Mouse (Mus musculus) CD8-positive naive resting alpha-beta T cell, adult 2 months (primary cell): ENCODE results near the gene Celf5.

Source experiments
- DNase-seq, 2 experiments: peaks; one replicate each; pipeline ENCODE4 v3.0.0; 2022; ENCODE audit warnings: low read depth in 2 of 2, low spot score in 2 of 2

The Celf5 gene

DNA sequence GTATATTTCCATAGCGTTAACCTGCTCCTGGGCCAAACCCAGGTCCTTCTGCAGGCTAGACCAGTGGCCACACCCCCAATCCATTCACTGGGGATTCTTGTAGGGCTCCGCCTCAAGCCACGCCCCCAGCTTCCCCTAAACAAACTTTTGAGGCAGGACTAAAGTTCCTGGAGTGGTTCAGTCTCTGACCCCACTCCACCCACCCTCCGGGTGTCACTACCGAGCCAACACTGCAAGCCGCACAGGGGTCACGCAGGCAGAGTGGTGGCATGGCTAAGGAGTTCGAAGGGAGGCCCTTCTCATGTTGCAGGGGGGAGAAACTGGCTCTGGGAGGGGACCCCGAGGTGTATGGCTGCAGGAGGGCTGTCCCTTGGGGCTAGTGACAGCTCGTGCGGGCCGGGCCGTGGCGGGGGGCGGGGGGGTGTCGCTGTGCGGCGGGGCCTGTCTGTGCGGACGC, 52.9 kb downstream of the Celf5 start:
- DNase-seq = peak; percentile 25 to 38

DNA sequence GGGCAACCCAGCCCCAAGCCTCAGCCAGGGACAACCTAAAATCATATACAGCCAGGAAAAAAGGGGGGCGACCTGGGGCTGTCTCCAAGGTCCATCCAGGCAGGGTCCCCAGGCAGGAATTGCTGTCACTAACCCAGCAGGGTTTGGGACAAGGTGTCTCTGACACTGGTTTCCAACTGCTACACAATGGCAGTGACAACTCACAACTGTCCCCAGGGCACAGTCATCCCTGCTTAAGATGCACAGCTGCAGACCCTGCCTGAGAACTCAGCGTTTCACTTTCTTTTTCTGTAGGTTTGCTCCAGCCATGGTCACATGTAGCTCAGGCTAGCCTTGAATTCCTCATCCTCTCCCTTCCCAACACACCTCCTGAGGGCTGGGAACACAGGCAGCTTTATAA, 53.4 kb downstream of the Celf5 start:
- DNase-seq = no peak

DNA sequence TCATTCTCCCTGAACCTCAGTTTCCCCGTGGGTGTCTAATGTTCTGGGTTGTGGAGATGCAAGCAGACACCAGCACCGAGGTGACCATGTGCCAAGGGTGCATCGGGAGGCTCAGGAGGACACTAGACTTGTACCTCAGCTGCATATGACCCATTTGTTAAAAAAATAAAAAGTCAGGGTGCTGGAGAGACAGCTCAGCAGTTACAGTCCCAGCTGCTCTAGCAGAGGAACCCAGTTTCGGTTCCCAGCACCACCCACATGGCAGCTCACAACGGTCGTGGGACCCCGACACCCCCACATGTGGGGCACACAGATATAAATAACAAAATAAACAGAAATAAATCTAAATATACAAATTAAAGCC, 54.0 kb downstream of the Celf5 start:
- no peak for DNase-seq

DNA sequence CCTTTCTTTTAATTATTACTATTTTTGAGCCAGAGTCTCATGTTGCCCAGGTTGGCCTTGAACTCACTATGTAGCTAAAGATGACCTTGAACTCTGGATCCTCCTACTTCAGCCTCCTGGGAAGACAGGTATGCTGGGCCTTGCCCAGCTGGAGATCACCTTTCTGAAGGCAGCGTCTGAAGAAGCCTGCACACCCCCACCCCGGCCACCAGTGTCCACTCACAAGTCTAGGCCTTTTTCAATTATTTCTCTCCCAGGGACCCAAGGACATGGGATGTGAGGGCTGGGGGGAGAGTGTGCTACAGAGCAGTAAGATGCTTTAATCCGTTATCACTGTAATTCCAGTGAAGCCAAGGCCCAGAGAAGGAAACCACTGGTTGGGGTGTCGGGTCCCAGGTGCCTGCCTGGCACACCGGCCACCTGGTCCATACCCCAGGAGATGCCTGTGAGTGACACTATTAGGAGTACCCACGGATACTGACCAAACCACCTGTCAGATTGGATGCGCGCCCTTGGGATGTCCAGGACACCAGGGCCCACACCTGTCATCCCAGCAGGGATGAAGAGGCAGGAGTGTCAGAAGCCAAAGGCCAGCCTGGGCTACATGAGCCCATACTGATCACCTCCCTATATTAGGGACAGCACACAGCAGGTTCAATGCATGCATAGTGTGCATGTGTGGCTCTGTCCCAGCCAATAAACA, 54.6 kb downstream of the Celf5 start:
- no peak for DNase-seq

DNA sequence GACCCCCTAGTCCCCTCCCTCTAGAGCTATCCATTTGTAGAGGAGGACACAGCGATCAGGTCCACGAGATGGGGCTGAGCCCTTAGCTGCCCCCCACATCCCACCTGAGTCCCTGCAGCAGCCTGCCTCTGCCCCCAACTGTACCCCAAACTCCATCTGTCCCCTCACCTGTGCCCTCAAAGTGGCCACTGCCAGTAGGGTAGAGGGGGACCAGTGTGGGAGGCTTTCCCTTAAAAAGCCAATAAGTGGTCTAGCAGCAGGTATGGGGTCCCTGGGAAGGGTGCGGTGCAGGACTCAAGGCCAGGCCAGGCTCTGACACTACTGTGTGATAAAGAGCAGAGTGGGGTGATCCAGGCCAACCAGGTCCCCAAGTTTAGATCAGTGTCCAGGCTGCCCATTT, 55.2 kb downstream of the Celf5 start:
- DNase-seq = no peak

DNA sequence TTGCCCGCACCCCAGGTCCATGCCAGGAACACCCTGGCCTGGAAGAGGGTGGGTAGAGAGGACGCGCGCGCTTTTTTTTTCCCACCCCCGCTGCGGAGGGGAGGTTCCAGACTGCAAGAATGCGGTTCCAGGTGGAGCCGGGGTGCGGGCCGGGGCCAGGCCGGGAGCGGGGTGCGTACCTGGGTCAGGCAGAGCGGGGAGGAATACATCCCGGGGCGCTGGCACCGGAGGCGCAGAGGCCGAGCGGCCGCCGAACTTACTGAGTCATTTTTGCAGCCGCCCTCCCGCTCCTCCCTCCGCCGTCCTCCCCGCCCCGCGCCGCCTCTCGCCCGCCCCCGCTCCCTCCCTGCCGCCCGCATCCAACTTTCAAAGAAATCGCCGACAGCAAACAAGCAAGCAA, 55.6 kb downstream of the Celf5 start:
- no peak for DNase-seq

DNA sequence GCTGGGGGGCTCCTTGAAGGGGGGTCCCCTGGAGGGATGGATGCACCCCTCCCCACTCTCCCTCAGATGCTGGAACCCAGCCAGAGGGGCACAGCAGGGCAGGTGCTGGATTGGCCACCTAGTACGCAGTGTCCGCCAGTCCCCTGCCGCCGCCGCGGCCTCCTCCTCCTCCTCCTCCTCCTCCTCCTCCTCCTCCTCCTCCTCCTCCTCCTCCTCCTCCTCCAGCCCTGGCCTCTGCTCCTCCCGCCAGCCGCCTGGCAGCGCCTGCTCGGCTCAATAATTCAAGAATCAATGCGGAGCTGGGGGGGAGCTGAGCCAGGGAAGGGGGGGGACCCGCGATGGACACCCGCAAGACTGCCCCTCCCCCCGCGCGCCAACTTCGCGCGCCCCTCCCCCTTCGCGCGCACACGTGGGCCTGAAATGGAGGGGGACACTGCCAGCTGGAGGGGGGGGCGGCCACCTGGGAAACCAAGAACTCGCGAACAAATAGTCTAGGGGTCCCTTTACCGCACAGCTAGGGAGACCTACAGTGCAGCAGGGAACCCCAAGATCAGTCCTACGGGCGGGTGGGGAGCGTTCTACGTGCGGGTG, 56.3 kb downstream of the Celf5 start:
- no peak for DNase-seq

DNA sequence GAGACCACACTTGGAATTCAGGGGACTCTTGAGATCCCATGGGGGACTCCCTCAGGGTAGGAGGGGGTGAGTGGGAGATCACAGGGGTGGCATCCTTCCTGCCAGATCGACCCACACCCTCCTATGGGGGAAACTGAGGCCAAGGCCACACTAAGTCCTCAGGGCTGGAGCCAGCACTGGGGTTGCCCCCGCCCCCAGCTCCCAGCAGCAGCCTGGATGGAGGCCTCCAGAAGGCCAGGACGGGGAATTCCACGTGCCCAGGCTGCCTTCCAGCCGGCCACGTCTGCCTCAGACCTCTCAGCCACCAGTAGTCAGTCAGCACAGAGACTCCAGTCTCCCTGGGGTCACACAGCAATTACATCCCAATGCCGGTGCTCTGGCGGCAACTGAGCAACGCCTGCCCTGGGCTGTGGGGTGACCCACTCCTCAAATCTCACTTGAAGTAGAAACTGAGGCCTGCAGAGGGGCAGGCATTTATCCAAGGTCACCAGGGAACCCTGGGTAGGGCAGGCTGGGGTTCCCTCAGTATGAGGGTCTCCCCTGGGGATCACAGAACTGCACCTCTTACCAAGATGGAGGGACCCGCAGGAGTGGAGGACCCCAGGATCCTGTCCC, 57.2 kb downstream of the Celf5 start:
- no peak for DNase-seq

DNA sequence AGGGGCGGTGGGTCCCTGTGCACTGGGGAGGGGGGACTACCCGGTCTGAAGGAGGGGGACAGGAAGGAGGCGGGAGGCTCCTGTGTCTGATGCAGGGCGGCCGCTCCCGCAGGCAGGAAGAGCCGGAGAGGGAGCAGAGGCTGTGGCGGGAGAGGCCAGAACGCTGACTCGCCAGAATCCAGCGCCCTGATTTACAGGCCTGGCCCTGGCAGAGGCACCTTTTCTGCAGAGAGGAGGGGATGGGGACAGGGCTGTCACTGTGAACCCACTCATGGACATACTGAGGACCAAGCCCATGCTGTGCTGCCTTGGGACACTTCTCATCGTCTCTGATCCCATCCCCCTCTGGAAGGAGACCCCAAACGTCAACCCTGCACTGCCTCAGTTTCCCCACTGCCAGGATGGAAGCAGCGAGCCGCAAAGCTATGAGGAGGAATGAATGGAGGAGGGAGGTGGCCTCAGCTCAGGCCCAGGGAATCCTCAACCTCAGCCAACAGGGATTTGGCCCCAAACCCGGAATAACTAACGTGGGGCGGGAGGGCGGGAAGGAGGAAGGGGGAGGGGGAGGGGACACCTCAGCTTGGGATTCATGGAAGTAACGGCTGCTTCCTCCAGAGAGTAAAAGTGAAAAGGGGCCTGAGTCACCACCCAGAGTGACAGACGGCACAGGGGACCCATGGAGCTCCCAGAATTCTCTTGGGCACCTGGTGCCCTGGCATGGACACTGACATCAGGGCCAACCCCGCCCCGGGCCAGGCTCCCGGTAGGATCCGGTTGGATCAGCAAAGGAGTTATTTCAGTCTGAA, 58.1 kb downstream of the Celf5 start:
- DNase-seq = no peak

DNA sequence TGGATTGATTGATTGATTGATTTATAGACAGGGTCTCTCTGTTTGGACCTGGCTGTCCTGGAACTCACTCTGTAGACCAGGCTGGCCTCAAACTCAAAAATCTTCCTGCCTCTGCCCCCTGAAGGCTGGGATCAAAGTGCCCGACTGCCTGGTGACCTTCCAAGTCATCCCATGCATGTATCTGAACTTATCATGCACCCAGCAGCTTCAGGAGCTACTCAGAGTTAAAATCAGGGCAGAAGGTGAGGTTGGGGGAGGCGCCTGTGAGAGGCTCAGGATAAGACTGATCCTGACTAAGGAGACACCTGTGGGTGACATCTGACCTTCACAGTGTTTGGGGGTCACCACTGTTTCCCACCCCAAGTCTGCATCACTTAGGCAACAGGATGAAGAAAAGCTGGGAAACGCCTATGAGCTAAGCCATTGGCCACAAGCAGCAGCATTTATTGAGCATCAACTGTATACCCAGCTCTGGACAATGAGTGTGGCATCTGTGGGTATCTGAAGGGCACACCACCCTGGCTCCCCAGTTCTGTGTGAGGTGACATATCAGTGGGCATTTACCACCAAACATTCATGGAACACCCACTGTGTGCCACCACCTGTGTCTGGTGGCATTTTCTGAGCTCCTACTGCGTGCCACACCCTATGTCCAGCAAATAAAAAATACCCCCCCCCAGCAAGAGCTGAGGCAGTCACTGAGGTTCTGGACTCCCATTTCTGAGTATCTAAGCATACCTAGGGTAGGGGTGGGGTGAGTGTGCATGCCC, 58.8 kb downstream of the Celf5 start:
- no peak for DNase-seq

DNA sequence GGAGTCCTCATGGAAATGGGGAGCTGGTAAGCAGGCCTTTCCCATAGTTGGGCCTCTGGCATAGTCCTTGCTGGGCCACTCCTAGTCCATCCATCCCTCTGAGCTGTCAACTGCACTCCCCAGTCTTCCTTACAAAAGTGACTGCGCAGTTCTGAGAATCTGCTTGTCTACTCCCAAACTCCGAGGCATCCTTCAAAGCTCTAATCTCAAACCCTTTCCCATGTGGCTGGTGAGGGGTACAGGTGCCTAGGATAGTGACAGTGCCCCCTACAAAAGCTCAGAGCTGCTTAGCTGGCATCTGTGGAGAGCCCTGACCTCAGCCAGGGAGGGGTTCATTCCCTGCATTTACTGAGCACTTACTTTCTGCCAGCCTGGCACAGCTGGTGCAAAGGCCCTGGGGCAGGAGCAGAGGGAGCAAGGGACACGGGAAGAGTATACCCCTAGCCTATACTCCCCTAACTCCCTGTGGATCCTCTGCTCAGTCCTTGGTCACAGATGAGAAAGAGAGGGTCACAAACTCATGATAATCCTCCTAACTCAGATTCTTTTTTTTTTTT, 59.8 kb downstream of the Celf5 start:
- DNase-seq = no peak

DNA sequence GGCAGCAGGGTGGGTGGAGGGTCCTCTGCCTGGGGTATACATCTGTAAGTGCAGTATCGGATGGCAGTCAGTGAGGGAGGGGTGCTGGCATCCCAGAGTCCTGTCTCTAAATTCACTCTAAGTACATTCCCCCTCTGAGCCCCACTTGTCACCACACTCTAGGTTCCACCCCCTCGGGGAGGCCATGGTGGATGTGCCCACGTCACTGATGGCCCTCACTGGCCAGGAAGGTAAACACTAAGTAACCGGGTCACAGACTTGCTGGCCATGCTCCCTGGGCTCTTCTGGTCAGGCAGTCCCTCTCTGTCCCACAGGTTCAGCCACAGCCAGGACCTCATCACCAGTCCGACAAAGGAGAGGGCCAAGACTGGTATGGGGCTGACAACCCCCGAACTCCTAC, 60.3 kb downstream of the Celf5 start:
- DNase-seq = no peak

DNA sequence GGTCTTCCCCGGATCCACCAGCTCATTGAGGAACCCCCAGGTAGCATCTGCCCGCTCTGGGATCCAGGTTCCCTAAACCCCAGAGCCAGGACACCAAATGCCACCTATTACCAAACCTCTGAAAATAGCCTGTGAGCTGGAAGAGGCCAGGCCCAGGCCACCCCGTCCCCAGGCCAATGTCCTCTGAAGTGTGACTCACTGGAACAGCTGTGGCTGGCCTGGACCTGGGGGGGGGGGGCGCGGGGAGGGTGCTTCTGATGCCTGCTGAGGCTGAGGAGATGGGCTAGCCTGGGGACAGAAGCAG, 60.8 kb downstream of the Celf5 start:
- DNase-seq = no peak

DNA sequence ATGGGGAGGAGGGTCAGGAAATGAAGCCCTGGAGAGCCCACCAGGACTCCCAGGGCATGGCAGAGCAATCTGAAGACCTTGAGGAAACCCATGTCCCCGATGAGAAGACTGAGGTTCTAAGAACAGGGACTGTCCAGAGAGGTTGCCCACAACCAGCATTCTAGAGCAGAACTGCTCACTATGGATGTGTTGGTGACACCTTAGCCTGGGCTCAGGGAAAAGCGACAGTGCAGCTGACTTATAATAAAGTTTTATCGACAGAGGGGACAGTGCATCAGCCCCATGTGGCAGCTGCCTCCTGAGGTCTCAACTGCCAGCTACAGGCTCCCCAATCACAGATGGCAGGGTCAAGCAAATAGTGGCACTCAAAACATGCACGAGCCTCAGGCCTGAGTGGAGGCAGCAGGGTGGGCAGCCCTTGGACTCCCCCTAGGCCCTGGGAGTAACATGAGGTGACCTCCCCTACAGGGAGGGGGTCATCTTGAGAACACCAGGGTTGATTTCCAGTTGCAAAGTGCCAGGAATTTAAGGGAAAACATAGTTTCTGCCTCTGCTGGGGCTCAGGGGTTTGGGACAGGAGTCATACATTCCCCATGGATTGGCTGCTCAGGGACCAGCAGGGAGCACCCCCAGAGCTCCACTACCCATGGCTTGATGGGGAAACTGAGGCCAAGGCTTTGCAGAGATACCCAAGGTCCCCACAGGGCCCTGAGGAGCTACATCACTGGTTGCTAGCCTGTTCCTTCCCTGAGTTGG, 61.3 kb downstream of the Celf5 start:
- DNase-seq = no peak

DNA sequence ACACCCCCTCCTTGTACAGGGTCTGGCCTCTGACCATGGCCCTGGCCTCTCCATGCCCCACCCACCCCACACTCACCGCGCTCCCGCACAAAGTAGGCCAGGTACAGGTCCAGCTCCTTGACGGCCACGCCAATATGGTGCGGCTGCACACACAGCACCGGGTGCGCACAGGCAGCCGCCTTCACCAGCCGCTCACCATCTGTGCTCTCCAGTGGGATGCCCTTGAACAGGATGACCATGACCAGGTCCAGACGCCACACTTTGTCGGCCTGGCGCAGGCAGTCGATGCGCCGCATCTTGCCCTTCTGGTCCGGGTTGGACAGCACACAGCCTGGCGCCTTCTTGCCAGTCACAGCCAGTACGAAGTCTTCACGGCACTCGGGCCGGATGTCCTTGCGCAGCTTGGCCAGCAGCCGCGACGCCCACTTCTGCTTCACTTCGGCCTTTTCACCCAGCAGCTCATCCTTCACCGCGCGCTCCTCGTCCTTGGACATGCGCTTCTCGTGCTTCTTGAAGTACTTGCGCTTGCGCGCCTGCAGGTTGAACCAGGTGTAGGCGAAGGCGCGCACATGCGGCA, 62.2 kb downstream of the Celf5 start:
- DNase-seq = no peak

DNA sequence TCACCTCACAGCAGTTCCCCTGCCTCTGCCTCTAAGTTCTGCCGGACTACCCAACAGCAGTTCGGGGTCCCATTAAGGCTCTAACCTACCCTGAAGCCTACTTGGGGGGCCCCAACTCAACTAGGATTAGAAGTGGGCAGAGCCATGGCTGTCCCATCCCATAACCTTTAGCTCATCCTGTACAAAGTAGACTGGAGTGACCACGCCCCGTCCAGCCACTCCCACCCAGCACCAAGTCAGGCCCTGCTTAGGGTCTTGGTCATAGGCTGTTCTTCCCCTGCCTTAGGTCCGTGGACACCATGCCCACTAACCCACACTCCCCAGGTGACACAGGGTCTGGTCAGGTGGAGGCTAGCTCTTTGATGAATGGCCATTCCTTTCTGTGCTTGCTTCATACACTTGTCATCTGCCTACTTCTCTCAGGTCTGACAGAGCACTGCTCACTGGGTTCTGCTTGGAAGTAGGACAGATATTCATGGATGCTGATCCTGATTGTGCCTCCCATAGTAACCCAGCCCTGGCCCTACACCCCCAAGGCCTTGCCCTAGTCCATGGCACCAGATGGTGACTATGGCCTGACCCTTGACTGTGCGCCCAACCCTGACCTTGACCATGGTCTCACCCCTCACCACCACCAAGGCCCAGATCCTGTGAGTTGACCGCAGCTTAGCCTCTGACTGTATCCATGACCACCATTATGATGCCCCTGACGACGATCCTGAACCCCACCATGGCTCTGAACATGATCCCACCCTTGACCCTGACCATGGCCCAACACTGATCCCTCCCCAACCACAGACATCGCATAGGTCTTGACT, 63.2 kb downstream of the Celf5 start:
- DNase-seq = no peak

DNA sequence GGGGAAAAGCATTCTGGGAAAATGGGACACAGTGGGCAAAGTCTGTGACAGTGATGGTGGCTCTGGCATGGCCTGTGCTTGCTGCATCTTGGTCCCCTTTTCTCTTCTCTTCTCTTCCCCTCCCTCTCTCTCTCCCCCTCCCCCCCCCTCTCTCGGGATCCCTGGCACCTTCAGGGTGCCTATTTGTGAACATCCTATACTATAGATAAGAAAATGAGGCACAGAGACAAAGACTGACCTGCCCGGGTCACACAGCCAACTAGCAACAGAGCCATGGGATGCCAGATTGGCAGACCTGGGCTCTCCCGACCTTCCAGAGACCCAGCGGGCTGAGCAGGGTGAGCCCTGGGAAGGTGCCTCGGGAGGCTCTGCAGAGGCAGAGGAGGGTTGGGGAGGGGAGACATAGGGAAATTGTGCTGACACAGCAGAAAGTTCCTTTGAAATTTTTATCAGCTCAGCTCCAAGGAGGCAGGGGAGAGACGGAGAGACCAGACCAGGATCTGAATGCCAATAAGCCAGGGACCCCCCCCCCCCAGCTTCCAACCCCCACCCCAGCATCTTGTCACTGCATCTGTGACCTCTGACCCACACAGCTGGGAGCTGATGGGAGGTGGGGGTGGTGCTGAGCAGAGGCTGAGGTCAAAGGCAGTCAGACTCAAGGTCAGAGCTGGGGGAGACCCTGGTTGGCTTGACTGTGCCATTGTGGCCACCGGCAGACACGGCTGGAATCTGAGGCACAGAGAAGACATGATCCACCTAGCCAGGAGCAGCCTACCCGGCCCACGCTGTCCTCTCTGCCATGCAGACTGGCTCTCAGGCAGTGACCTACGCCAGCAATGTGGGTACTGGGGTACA, 64.1 kb downstream of the Celf5 start:
- DNase-seq = no peak
